Mouse (Mus musculus): ENCODE results near the gene Pik3cg. TPM values are rescaled to one million over a fixed set of nuclear protein-coding genes. Genes with fewer than 3 reads are reported as not detected.
A peak's percentile ranks its signal among the peaks of the same experiment; 100 is the strongest.

Pik3cg gene
- polyA plus RNA-seq, 1 experiment: 1.5 TPM

DNA sequence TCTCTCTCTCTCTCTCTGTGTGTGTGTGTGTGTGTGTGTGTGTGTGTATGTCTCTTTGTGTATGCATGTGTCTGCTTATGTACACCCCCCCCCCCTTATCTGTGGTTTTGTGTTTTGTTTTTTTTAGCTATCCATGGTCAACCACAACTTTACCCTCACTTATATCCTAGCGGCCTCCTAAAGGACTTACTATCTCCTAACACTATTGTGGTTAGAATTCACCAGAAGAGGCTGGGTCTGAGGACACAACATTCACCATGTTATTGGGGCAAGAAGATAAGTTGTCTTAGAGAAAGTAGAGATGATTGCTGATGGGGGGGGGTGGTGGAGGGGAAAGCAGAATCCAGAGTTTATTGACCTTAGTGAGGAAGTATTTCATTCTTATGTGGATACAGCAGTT lies 15.2 kb upstream of the Pik3cg start:
- DNase-seq (ENCODE audit: low read depth): no peak
- TF ChIP-seq POLR2A (IDR thresholded peaks at IDR 0.05; ENCODE audit: borderline replicate concordance, extremely low read depth, insufficient read depth, insufficient read length, poor library complexity, severe bottlenecking) (no peak), CTCF (IDR thresholded peaks at IDR 0.05; ENCODE audit: borderline replicate concordance, extremely low read depth, insufficient read depth, insufficient read length) (no peak)

- TF ChIP-seq CTCF (IDR thresholded peaks at IDR 0.05; ENCODE audit: borderline replicate concordance, extremely low read depth, insufficient read depth, insufficient read length) (no peak), POLR2A (IDR thresholded peaks at IDR 0.05; ENCODE audit: borderline replicate concordance, extremely low read depth, insufficient read depth, insufficient read length, poor library complexity, severe bottlenecking) (no peak)
- no peak for DNase-seq (ENCODE audit: low read depth)
These were observed 14.4 kb upstream of the Pik3cg start for GRCm38 (mm10) chr12:32222758-32223385.

GRCm38 (mm10) chr12:32220387-32220786 lies 11.9 kb upstream of the Pik3cg start:
- no peak for TF ChIP-seq CTCF (IDR thresholded peaks at IDR 0.05; ENCODE audit: borderline replicate concordance, extremely low read depth, insufficient read depth, insufficient read length)
- TF ChIP-seq POLR2A (IDR thresholded peaks at IDR 0.05; ENCODE audit: borderline replicate concordance, extremely low read depth, insufficient read depth, insufficient read length, poor library complexity, severe bottlenecking): no peak
- DNase-seq (ENCODE audit: low read depth): no peak

- no peak for DNase-seq (ENCODE audit: low read depth)
- TF ChIP-seq POLR2A (IDR thresholded peaks at IDR 0.05; ENCODE audit: borderline replicate concordance, extremely low read depth, insufficient read depth, insufficient read length, poor library complexity, severe bottlenecking) (no peak), CTCF (IDR thresholded peaks at IDR 0.05; ENCODE audit: borderline replicate concordance, extremely low read depth, insufficient read depth, insufficient read length) (no peak)
These were observed 6.7 kb upstream of the Pik3cg start for GRCm38 (mm10) chr12:32215143-32215542.

- TF ChIP-seq CTCF (IDR thresholded peaks at IDR 0.05; ENCODE audit: borderline replicate concordance, extremely low read depth, insufficient read depth, insufficient read length) (no peak), POLR2A (IDR thresholded peaks at IDR 0.05; ENCODE audit: borderline replicate concordance, extremely low read depth, insufficient read depth, insufficient read length, poor library complexity, severe bottlenecking) (no peak)
- DNase-seq (ENCODE audit: low read depth): no peak
These were observed 4.2 kb upstream of the Pik3cg start for GRCm38 (mm10) chr12:32212702-32213101.

GRCm38 (mm10) chr12:32212156-32212555 lies 3.7 kb upstream of the Pik3cg start:
- DNase-seq (ENCODE audit: low read depth): no peak
- TF ChIP-seq CTCF (IDR thresholded peaks at IDR 0.05; ENCODE audit: borderline replicate concordance, extremely low read depth, insufficient read depth, insufficient read length) (no peak), POLR2A (IDR thresholded peaks at IDR 0.05; ENCODE audit: borderline replicate concordance, extremely low read depth, insufficient read depth, insufficient read length, poor library complexity, severe bottlenecking) (no peak)

DNA sequence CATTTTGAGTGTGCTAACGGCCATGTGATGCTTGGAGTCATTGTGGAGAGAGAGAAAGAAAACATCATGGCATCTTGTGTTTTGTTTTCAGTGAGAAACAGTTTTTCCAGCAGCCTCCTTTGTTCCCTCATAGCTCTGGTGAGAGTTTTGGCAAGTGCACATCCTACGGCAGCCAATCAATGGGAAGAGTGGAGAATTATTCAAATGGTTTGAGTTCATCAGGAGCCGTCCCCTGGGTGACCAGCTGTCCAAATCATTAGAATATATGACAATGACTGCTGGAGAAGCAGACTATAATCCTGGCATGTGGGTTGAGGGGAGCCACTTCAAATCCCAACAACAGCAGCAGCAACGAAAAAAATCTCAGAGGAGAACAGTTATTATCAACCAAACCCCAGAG lies 2.8 kb upstream of the Pik3cg start:
- DNase-seq (ENCODE audit: low read depth): peak; percentile 75
- TF ChIP-seq POLR2A (IDR thresholded peaks at IDR 0.05; ENCODE audit: borderline replicate concordance, extremely low read depth, insufficient read depth, insufficient read length, poor library complexity, severe bottlenecking): no peak

DNA sequence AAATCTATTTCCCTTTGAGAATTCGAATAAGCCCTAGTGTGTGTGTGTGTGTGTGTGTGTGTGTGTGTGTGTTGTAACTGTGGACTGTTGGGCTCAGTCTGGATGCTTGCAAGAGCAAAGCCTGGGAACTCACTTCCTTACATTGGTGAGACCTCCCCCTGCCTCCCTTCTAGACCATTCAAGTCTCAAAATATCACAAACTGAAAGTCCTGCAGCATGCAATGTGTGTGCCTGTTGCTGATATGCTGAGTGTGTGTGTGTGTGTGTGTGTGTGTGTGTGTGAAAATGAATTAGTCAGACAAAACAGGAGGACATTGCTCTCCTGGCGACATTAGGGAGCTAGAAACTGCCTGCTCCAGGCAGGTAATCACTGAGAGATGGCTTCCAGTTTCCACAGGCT lies 492 bp upstream of the Pik3cg start:
- no peak for TF ChIP-seq POLR2A (IDR thresholded peaks at IDR 0.05; ENCODE audit: borderline replicate concordance, extremely low read depth, insufficient read depth, insufficient read length, poor library complexity, severe bottlenecking)
- no peak for TF ChIP-seq CTCF (IDR thresholded peaks at IDR 0.05; ENCODE audit: borderline replicate concordance, extremely low read depth, insufficient read depth, insufficient read length)
- no peak for DNase-seq (ENCODE audit: low read depth)

DNA sequence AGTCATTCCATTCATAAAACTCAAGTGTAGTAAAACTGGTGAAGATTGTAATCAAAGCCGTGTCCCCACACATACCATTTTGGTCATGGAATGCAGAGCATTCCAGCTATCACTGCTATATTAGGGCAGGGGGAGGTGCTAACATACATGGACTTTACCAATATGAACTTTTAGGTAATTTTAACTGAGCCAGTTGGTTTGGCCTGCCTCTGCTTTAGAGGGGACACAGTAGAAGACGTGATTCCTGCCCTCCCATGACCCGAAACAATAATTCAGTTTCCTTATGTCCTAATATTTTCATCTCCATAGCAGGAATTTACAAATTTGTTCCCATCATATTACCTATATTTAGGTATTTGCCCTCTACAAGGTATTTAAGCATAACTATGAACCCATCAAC lies 1.3 kb downstream of the Pik3cg start:
- TF ChIP-seq POLR2A (IDR thresholded peaks at IDR 0.05; ENCODE audit: borderline replicate concordance, extremely low read depth, insufficient read depth, insufficient read length, poor library complexity, severe bottlenecking) (no peak), CTCF (IDR thresholded peaks at IDR 0.05; ENCODE audit: borderline replicate concordance, extremely low read depth, insufficient read depth, insufficient read length) (no peak)

GRCm38 (mm10) chr12:32203695-32204094 lies 4.8 kb downstream of the Pik3cg start:
- no peak for DNase-seq (ENCODE audit: low read depth)
- TF ChIP-seq CTCF (IDR thresholded peaks at IDR 0.05; ENCODE audit: borderline replicate concordance, extremely low read depth, insufficient read depth, insufficient read length) (no peak), POLR2A (IDR thresholded peaks at IDR 0.05; ENCODE audit: borderline replicate concordance, extremely low read depth, insufficient read depth, insufficient read length, poor library complexity, severe bottlenecking) (no peak)

More for the DNA sequence above, 1.3 kb downstream of the Pik3cg start:
- DNase-seq (ENCODE audit: low read depth): no peak

DNA sequence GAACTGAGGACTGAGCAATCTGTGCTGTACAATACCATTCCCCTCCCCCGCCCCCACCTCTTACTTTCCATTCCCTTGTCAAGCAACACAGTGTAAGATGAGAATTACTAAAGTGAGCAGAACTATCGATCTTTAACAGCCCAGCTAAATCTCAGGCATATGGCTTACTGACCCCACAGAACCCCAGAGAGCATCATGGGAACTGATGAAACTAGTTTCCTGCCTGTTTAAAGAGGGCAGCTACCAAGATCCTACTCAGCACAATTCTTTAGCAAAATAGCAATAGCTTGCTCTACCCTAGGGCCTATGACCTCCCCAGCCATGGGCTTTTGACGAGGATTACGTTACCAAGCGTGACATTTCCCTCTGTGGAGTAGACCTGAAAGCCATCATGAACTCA lies 5.9 kb downstream of the Pik3cg start:
- no peak for TF ChIP-seq CTCF (IDR thresholded peaks at IDR 0.05; ENCODE audit: borderline replicate concordance, extremely low read depth, insufficient read depth, insufficient read length)
- no peak for TF ChIP-seq POLR2A (IDR thresholded peaks at IDR 0.05; ENCODE audit: borderline replicate concordance, extremely low read depth, insufficient read depth, insufficient read length, poor library complexity, severe bottlenecking)
- DNase-seq (ENCODE audit: low read depth): no peak

- no peak for TF ChIP-seq CTCF (IDR thresholded peaks at IDR 0.05; ENCODE audit: borderline replicate concordance, extremely low read depth, insufficient read depth, insufficient read length)
- no peak for TF ChIP-seq POLR2A (IDR thresholded peaks at IDR 0.05; ENCODE audit: borderline replicate concordance, extremely low read depth, insufficient read depth, insufficient read length, poor library complexity, severe bottlenecking)
- DNase-seq (ENCODE audit: low read depth): no peak
These were observed 6.5 kb downstream of the Pik3cg start for GRCm38 (mm10) chr12:32201932-32202331.
